Comparison of ENCODE assay signal across 10 mouse cellular contexts in genomic region chr5:112643533-112644272, GRCm38 (mm10).
DNase-seq lines count a peak whose midpoint lies in the region; ATAC-seq and TF ChIP-seq lines count a peak whose summit lies in the region.
"Had no signal": no experiment of that assay in that cellular context is flagged by ENCODE, and none has a peak within 500 bp of the region (broad histone marks: within the 10 kb centered on the region; RNA-seq: fewer than 3 reads in every experiment).

No protein-coding gene starts in this region.

- H3K9me3 ChIP-seq in forebrain, embryonic 12.5 days, result 0 out of 2 replicates have a peak, but pooled peaks cover 6% of the 10 kb centered on the region
- H3K9me3 ChIP-seq in lung, embryonic 14.5 days (ENCODE audit: low read depth, low read length), result no peaks in the 10 kb centered on the region
- no peaks in the 10 kb centered on the region for H3K9me3 ChIP-seq in intestine, embryonic 15.5 days

- TF ChIP-seq CTCF in lung, embryonic 14.5 days (IDR thresholded peaks at IDR 0.05; ENCODE audit: low read depth), result no peak

- peak overlapping the region; percentile 81 for H3K27ac ChIP-seq in forebrain, embryonic 12.5 days
- H3K27ac ChIP-seq in lung, embryonic 14.5 days (ENCODE audit: low read depth), result no peak overlapping the region
- H3K27ac ChIP-seq in intestine, embryonic 15.5 days, result no peak overlapping the region

- H3K4me1 ChIP-seq in forebrain, embryonic 12.5 days, result peaks cover 21% of the 10 kb centered on the region
- 0 out of 2 replicates have a peak, but pooled peaks cover 5% of the 10 kb centered on the region for H3K4me1 ChIP-seq in lung, embryonic 14.5 days (ENCODE audit: insufficient read depth)
- H3K4me1 ChIP-seq in intestine, embryonic 15.5 days (replicated peaks), result peaks cover 10% of the 10 kb centered on the region; the same call in 1 of the 2 replicates

- DNase-seq in ovary, postnatal 36 days (ENCODE audit: low spot score), result peak; percentile 12
- DNase-seq in ovary, postnatal 10 days (ENCODE audit: low spot score), result no peak
- DNase-seq in lung, embryonic 14.5 days, result peak; percentile 68
- peak; percentile 70 for DNase-seq in retina, embryonic 14.5 days (ENCODE audit: low spot score)
- no peak for DNase-seq in spleen, postnatal 36 days (ENCODE audit: low spot score in 2 of 2)
- no peak for DNase-seq in natural killer cell, adult 2 months (ENCODE audit: low spot score in 2 of 2)

- peaks cover 12% of the 10 kb centered on the region for H3K27me3 ChIP-seq in forebrain, embryonic 12.5 days
- no peaks in the 10 kb centered on the region for H3K27me3 ChIP-seq in lung, embryonic 14.5 days (ENCODE audit: insufficient read depth, low read length)
- 0 out of 2 replicates have a peak, but pooled peaks cover 11% of the 10 kb centered on the region for H3K27me3 ChIP-seq in intestine, embryonic 15.5 days (replicated peaks)
- H3K27me3 ChIP-seq: Patski had no signal

- ATAC-seq in forebrain, embryonic 12.5 days (ENCODE audit: low FRiP score), result peak; percentile 89
- 0 out of 2 replicates have a peak, but pooled peaks have one; percentile 32 for ATAC-seq in lung, embryonic 14.5 days (ENCODE audit: insufficient read depth)
- ATAC-seq in intestine, embryonic 15.5 days, result no peak
- ATAC-seq: Patski had no signal

- 11% methylated on average over 20 of the region's 20 CpGs for WGBS in forebrain, embryonic 12.5 days
- WGBS in lung, embryonic 14.5 days, result 45% methylated on average over 20 of the region's 20 CpGs
- 49% methylated on average over 20 of the region's 20 CpGs for WGBS in intestine, embryonic 15.5 days

- H3K4me2 ChIP-seq in forebrain, embryonic 12.5 days, result peak overlapping the region; percentile 36
- no peak overlapping the region for H3K4me2 ChIP-seq in lung, embryonic 14.5 days
- no peak overlapping the region for H3K4me2 ChIP-seq in intestine, embryonic 15.5 days (replicated peaks)

- peak overlapping the region; percentile 38; the same call in 1 of the 2 replicates for H3K9ac ChIP-seq in forebrain, embryonic 12.5 days
- H3K9ac ChIP-seq in lung, embryonic 14.5 days, result no peak overlapping the region
- no peak overlapping the region for H3K9ac ChIP-seq in intestine, embryonic 15.5 days

- no peak overlapping the region for H3K4me3 ChIP-seq in forebrain, embryonic 12.5 days (replicated peaks)
- H3K4me3 ChIP-seq in lung, embryonic 14.5 days (ENCODE audit: low read depth, low read length), result no peak overlapping the region
- no peak overlapping the region for H3K4me3 ChIP-seq in intestine, embryonic 15.5 days (replicated peaks)
- H3K4me3 ChIP-seq: erythroblast, embryonic 14.5 days had no signal

- no peaks in the 10 kb centered on the region for H3K36me3 ChIP-seq in forebrain, embryonic 12.5 days (replicated peaks)
- H3K36me3 ChIP-seq in lung, embryonic 14.5 days (ENCODE audit: insufficient read depth), result no peaks in the 10 kb centered on the region
- H3K36me3 ChIP-seq in intestine, embryonic 15.5 days, result no peaks in the 10 kb centered on the region

Comparison
In these comparisons a context has a peak if more than half of its experiments do, and no peak if none do; other contexts are left out.
1. DNase-seq: peak in ovary, postnatal 36 days (single experiment), lung, embryonic 14.5 days (single experiment) and retina, embryonic 14.5 days (single experiment); none in ovary, postnatal 10 days (single experiment), spleen, postnatal 36 days (0 of 2) and natural killer cell, adult 2 months (0 of 2).